Mouse (Mus musculus): ENCODE data around the gene Rims1. TPM values are rescaled to one million over a fixed set of nuclear protein-coding genes. Genes with fewer than 3 reads are reported as not detected.

Rims1 gene
- polyA plus RNA-seq, 1 experiment: 0.40 TPM

GRCm38 (mm10) chr1:22613609-22614008 is 192.2 kb downstream of the Rims1 start:
- H3K4me1 ChIP-seq (ENCODE audit: control insufficient read depth, insufficient read depth, low read length): no peaks in the 10 kb centered on the region
- H3K4me3 ChIP-seq (ENCODE audit: insufficient read depth, low read length): no peak overlapping the region
- TF ChIP-seq CTCF (IDR thresholded peaks at IDR 0.05; ENCODE audit: borderline replicate concordance, insufficient read depth, low read length) (no peak), POLR2A (IDR thresholded peaks at IDR 0.05; ENCODE audit: low read depth, low read length) (no peak)
- no peak overlapping the region for H3K27ac ChIP-seq (ENCODE audit: insufficient read depth, low read length)

DNA sequence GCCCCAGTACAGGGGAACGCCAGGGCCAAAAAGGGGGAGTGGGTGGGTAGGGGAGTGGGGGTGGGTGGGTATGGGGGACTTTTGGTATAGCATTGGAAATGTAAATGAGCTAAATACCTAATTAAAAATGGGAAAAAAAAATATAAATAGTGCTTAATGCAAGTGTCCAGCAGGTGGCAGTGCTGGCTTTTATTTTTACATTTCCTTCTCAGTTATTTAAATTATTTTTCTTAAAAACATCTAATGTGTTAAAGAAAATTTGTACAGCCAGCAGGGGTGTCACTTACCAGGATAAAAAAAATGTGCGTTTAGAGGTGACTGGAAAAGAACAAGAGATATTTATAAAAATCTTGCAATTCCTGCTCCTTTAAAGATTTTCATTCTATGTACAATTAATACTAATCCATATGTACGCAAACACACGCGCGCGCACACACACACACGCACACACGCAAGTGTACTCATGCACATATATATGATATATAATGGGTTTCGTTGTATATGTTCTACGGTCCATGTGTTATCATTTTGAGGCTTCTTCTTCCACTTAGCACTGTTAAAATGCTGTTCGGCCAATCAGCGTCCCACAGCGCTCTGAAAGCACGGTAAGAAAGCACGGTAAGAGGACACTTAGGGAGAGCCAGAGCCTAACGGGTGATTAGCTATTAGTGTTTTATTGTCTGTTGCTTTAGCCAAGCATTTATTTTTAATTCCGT is 201.3 kb downstream of the Rims1 start:
- TF ChIP-seq CTCF (IDR thresholded peaks at IDR 0.05; ENCODE audit: borderline replicate concordance, insufficient read depth, low read length) (no peak), POLR2A (IDR thresholded peaks at IDR 0.05; ENCODE audit: low read depth, low read length) (no peak)
- Histone ChIP-seq H3K4me1 (ENCODE audit: control insufficient read depth, insufficient read depth, low read length) (no peaks in the 10 kb centered on the region), H3K4me3 (ENCODE audit: insufficient read depth, low read length) (no peak overlapping the region), H3K27ac (ENCODE audit: insufficient read depth, low read length) (no peak overlapping the region)

DNA sequence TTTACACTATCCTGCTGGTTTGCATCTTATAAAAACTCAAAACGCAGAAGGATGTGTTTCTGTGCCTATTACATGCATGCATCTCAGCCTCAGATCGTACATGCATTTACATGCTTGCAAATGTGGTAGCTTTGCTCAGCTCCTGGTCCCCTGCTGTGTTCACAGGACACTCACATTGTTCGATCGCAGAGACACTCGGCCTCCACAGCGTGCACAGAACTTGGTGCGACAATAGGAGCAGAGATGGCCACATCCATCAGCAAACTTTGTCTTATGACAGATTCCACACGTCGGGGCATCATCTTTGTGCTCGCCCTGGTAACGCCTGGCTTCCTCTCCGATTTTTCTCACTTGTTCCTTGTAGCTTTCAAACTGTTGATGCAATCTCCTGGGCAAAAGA is 209.6 kb downstream of the Rims1 start:
- Histone ChIP-seq H3K4me1 (ENCODE audit: control insufficient read depth, insufficient read depth, low read length) (no peaks in the 10 kb centered on the region), H3K27ac (ENCODE audit: insufficient read depth, low read length) (no peak overlapping the region), H3K4me3 (ENCODE audit: insufficient read depth, low read length) (no peak overlapping the region)
- no peak for TF ChIP-seq CTCF (IDR thresholded peaks at IDR 0.05; ENCODE audit: borderline replicate concordance, insufficient read depth, low read length)
- TF ChIP-seq POLR2A (IDR thresholded peaks at IDR 0.05; ENCODE audit: low read depth, low read length): no peak

GRCm38 (mm10) chr1:22594841-22595240 is 211.0 kb downstream of the Rims1 start:
- no peak for TF ChIP-seq CTCF (IDR thresholded peaks at IDR 0.05; ENCODE audit: borderline replicate concordance, insufficient read depth, low read length)
- TF ChIP-seq POLR2A (IDR thresholded peaks at IDR 0.05; ENCODE audit: low read depth, low read length): no peak

DNA sequence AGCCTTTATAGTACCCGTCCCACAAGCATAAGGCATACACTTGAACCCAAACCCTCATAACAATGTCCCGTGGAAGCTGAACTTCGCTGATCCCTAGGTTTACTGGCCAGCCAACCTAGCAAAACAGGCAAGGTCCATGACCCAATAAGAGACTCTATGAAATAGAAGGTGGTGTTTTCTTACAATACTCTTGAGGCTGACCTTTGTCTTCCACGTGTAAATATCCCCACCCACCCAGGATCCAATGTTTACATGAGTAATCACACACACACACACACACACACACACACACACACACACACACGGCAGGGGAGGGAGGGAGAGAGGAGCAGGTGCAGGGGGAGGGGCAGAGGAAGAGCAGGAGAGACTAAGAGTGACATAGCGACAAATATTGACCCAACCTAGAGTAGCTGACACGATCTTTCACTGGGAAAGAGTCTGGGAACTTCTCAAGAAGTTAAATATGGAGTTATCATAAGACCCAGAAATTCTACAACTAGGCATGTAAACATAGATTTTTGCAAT is 217.9 kb downstream of the Rims1 start:
- no peak for TF ChIP-seq POLR2A (IDR thresholded peaks at IDR 0.05; ENCODE audit: low read depth, low read length)
- TF ChIP-seq CTCF (IDR thresholded peaks at IDR 0.05; ENCODE audit: borderline replicate concordance, insufficient read depth, low read length): no peak
- Histone ChIP-seq H3K27ac (ENCODE audit: insufficient read depth, low read length) (no peak overlapping the region), H3K4me3 (ENCODE audit: insufficient read depth, low read length) (no peak overlapping the region)

More at GRCm38 (mm10) chr1:22594841-22595240, 211.0 kb downstream of the Rims1 start:
- Histone ChIP-seq H3K4me3 (ENCODE audit: insufficient read depth, low read length) (no peak overlapping the region), H3K4me1 (ENCODE audit: control insufficient read depth, insufficient read depth, low read length) (no peaks in the 10 kb centered on the region), H3K27ac (ENCODE audit: insufficient read depth, low read length) (no peak overlapping the region)

DNA sequence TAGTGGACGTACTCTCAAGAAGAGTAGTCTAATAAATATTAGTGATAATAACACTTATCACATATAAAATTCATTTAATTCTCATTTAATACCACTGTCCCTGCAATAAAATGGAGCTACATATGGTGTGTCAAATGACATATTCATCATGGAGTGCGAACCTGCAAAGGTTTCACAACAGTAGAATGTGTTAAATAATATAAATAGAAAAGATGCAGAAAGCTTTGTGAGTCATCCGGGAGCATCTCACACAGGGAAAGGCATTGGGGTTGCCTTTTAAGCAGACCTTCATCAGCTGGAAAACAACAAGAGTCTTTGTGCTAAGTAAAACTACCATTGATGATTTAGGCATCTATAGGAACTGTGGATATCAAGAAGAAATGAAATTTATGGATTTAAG is 220.2 kb downstream of the Rims1 start:
- Histone ChIP-seq H3K27ac (ENCODE audit: insufficient read depth, low read length) (no peak overlapping the region), H3K4me1 (ENCODE audit: control insufficient read depth, insufficient read depth, low read length) (no peaks in the 10 kb centered on the region), H3K4me3 (ENCODE audit: insufficient read depth, low read length) (no peak overlapping the region)
- TF ChIP-seq CTCF (IDR thresholded peaks at IDR 0.05; ENCODE audit: borderline replicate concordance, insufficient read depth, low read length): no peak
- no peak for TF ChIP-seq POLR2A (IDR thresholded peaks at IDR 0.05; ENCODE audit: low read depth, low read length)

More for the DNA sequence above, 217.9 kb downstream of the Rims1 start:
- no peaks in the 10 kb centered on the region for H3K4me1 ChIP-seq (ENCODE audit: control insufficient read depth, insufficient read depth, low read length)

- H3K27ac ChIP-seq (ENCODE audit: insufficient read depth, low read length): no peak overlapping the region
- TF ChIP-seq POLR2A (IDR thresholded peaks at IDR 0.05; ENCODE audit: low read depth, low read length) (no peak), CTCF (IDR thresholded peaks at IDR 0.05; ENCODE audit: borderline replicate concordance, insufficient read depth, low read length) (no peak)
- no peaks in the 10 kb centered on the region for H3K4me1 ChIP-seq (ENCODE audit: control insufficient read depth, insufficient read depth, low read length)
- no peak overlapping the region for H3K4me3 ChIP-seq (ENCODE audit: insufficient read depth, low read length)
These were observed 226.3 kb downstream of the Rims1 start for GRCm38 (mm10) chr1:22579470-22579869.

DNA sequence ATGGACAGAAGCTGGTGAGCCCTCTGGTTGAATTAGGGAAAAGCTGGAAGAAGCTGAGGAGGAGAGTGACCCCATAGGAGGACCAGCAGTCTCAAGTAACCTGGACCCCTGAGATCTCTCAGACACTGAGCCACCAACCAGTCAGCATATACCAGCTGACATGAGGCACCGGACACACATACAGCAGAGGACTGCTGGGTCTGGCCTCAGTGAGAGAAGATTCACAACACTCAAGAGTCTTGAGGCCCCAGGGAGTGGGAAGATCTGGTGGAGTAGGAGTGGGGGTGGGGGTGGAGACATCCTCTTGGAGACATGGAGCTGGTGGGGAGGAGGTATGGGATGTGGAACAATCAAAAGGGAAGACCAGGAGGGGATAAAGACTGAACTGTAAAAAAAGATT is 233.1 kb downstream of the Rims1 start:
- TF ChIP-seq CTCF (IDR thresholded peaks at IDR 0.05; ENCODE audit: borderline replicate concordance, insufficient read depth, low read length) (no peak), POLR2A (IDR thresholded peaks at IDR 0.05; ENCODE audit: low read depth, low read length) (no peak)
- Histone ChIP-seq H3K4me3 (ENCODE audit: insufficient read depth, low read length) (no peak overlapping the region), H3K4me1 (ENCODE audit: control insufficient read depth, insufficient read depth, low read length) (no peaks in the 10 kb centered on the region), H3K27ac (ENCODE audit: insufficient read depth, low read length) (no peak overlapping the region)

GRCm38 (mm10) chr1:22546273-22546672 is 259.5 kb downstream of the Rims1 start:
- Histone ChIP-seq H3K4me1 (ENCODE audit: control insufficient read depth, insufficient read depth, low read length) (no peaks in the 10 kb centered on the region), H3K4me3 (ENCODE audit: insufficient read depth, low read length) (no peak overlapping the region)
- TF ChIP-seq POLR2A (IDR thresholded peaks at IDR 0.05; ENCODE audit: low read depth, low read length) (no peak), CTCF (IDR thresholded peaks at IDR 0.05; ENCODE audit: borderline replicate concordance, insufficient read depth, low read length) (no peak)

DNA sequence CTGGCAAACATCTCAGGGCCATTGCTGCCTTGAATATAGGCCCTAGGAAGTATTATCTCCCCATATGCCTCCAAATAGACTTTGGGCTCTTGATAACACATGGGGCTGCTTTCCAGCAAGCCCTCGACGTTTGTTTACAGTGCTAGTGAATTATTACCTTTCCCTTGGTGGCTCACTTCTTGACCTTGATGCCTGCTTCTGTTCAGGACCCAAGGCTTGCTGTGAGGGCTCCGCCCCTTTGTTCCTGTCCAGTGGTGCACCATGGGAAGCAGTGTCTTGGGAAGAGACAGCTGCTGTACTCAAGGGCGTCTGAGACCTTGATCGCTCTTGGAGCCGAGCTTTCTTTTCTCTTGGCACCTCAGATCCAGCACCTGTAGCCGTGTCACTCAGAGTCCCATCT is 267.7 kb downstream of the Rims1 start:
- H3K4me1 ChIP-seq (ENCODE audit: control insufficient read depth, insufficient read depth, low read length): no peaks in the 10 kb centered on the region
- H3K4me3 ChIP-seq (ENCODE audit: insufficient read depth, low read length): no peak overlapping the region
- no peak overlapping the region for H3K27ac ChIP-seq (ENCODE audit: insufficient read depth, low read length)
- TF ChIP-seq POLR2A (IDR thresholded peaks at IDR 0.05; ENCODE audit: low read depth, low read length) (no peak), CTCF (IDR thresholded peaks at IDR 0.05; ENCODE audit: borderline replicate concordance, insufficient read depth, low read length) (no peak)

More at GRCm38 (mm10) chr1:22546273-22546672, 259.5 kb downstream of the Rims1 start:
- no peak overlapping the region for H3K27ac ChIP-seq (ENCODE audit: insufficient read depth, low read length)
